Mouse (Mus musculus): ENCODE measurements at regions not wholly inside any gene's neighbourhood (a gene's known extent, or its start where the extent isn't known, plus 50 kb on each side); places are given as distances from the start of the nearest gene placed in this dataset.
A peak's percentile ranks its signal among the peaks of the same experiment; 100 is the strongest.

GRCm38 (mm10) chr10:66940368-66940767, 155.6 kb upstream of the Jmjd1c start:
- no peak for DNase-seq

- DNase-seq, result no peak
These were observed 155.0 kb upstream of the Jmjd1c start for GRCm38 (mm10) chr10:66940922-66941321.

GRCm38 (mm10) chr10:66941974-66942373, 154.0 kb upstream of the Jmjd1c start:
- no peak for DNase-seq

GRCm38 (mm10) chr10:66943875-66944274, 152.1 kb upstream of the Jmjd1c start:
- peak; percentile 50 for DNase-seq

- DNase-seq, result no peak
These were observed 149.8 kb upstream of the Jmjd1c start for GRCm38 (mm10) chr10:66946161-66946560.

GRCm38 (mm10) chr10:66948329-66948728, 147.6 kb upstream of the Jmjd1c start:
- DNase-seq, result no peak

GRCm38 (mm10) chr10:66950441-66950840, 145.5 kb upstream of the Jmjd1c start:
- no peak for DNase-seq

GRCm38 (mm10) chr10:66951231-66951822, 144.6 kb upstream of the Jmjd1c start:
- DNase-seq, result no peak

GRCm38 (mm10) chr10:66951935-66952334, 144.0 kb upstream of the Jmjd1c start:
- DNase-seq, result no peak

GRCm38 (mm10) chr10:66953248-66953975, 142.5 kb upstream of the Jmjd1c start:
- DNase-seq, result peak; percentile 30

GRCm38 (mm10) chr10:66953976-66954505, 141.9 kb upstream of the Jmjd1c start:
- DNase-seq, result peak; percentile 15

- no peak for DNase-seq
These were observed 140.5 kb upstream of the Jmjd1c start for GRCm38 (mm10) chr10:66955430-66955829.

- no peak for DNase-seq
These were observed 139.3 kb upstream of the Jmjd1c start for GRCm38 (mm10) chr10:66956619-66957018.

GRCm38 (mm10) chr10:66957373-66957772, 138.6 kb upstream of the Jmjd1c start:
- no peak for DNase-seq
